Mouse (Mus musculus): ENCODE data around the gene Plekha6.

- TF ChIP-seq CTCF (IDR thresholded peaks at IDR 0.05; ENCODE audit: control insufficient read depth, insufficient read depth, low read length), result no peak
- no peak for TF ChIP-seq POLR2A (IDR thresholded peaks at IDR 0.05; ENCODE audit: borderline replicate concordance, control insufficient read depth, low read depth, low read length)
These were observed 64.9 kb downstream of the Plekha6 start for GRCm38 (mm10) chr1:133228809-133229487.
